Mouse (Mus musculus) embryonic fibroblast, embryonic 13.5 days (primary cell): ENCODE measurements around the gene Avil. TPM values are rescaled to one million over a fixed set of nuclear protein-coding genes. Genes with fewer than 3 reads are reported as not detected.
A peak's percentile ranks its signal among the peaks of the same experiment; 100 is the strongest.

Source experiments
- H3K27ac ChIP-seq: 2 replicates; pipeline ENCODE4 v1.5.1; 2012; ENCODE audit warnings: low read length, control low read depth, inconsistent platforms; ENCODE audit not compliant: insufficient read depth
- H3K4me1 ChIP-seq: 2 replicates; pipeline ENCODE4 v1.6.1; 2011; ENCODE audit warnings: low read length; ENCODE audit not compliant: control insufficient read depth, insufficient read depth
- H3K4me3 ChIP-seq: 2 replicates; pipeline ENCODE4 v1.5.1; 2011; ENCODE audit warnings: mild to moderate bottlenecking, control low read depth, low read length; ENCODE audit not compliant: insufficient read depth
- CTCF ChIP-seq: IDR thresholded peaks from 2 replicates; pipeline ENCODE4 v1.5.1; 2011; ENCODE audit warnings: mild to moderate bottlenecking, control low read depth, low read length, moderate library complexity, borderline replicate concordance; ENCODE audit not compliant: insufficient read depth
- POLR2A ChIP-seq: IDR thresholded peaks from 2 replicates; pipeline ENCODE4 v1.6.1; 2011; ENCODE audit warnings: low read depth, mild to moderate bottlenecking, control low read depth, low read length, moderate library complexity
- polyA plus RNA-seq: library from polyadenylated mRNA; stranded (reverse); fragments of >200 nt; gene quantifications from 2 replicates; pipeline ENCODE4 v1.2.4, GENCODE M21; 2011; ENCODE audit warnings: low read depth; ENCODE audit not compliant: missing spikeins, insufficient read length

Avil gene
- polyA plus RNA-seq, 1 experiment, result 1.5 TPM

DNA sequence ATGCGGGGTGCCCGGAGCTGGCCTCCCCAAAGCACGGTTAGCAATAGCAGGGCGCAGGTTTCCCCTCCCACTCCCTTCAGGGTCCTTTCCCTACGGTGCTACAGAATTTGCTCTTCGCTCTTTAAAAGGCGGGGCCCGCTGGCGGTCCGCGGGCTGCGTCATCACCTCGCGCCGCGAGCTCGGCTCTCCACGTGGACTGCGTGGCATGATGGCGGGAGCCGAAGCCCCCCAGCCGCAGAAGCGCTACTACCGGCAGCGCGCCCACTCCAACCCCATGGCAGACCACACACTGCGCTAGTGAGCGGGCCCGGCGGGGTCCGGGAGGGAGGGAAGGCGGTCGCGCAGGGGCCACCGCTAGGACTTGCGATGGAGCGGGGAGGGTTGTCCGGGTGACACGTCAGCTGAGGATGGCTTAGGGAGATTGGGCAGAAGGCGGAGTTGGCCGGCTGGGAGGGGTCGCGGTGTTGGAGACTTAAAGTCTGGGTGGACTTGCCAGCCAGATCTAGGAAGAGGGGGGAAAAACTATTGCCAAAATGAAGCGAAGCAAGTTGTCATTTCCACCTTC, 41.3 kb downstream of the Avil start:
- Histone ChIP-seq H3K4me1 (peaks cover 3% of the 10 kb centered on the region; the same call in 1 of the 2 replicates), H3K4me3 (peak overlapping the region; percentile 84), H3K27ac (peak overlapping the region; percentile 73)
- TF ChIP-seq CTCF (no peak), POLR2A (peak; percentile 53)

DNA sequence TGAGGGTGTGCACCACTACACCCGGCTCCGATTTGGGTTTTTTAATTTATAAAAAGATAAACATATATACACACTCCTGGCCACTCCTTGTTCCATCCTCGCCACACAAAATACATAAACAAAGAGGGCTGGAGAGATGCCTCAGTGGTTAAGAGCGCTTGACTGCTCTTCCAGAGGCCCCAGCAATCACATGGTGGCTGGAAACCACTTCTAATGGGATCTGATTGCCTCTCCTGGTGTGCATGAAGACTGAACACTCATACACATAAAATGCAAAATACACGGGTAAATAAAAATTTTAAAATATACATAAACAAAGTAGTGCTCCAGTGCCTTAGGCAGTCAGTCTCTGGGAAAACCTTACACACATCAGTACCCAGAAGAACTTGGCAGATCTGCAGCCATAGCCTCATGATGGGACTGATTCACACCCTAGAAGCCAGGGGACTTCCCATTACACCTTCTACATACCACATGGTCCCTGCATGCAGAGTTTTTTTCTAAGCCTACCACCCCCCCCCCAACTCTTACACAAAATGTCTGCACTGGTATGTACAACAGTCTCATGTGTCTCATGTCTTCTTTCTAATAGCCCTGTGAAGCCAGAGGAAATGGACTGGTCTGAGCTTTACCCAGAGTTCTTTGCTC, 42.1 kb downstream of the Avil start:
- H3K4me1 ChIP-seq, result peaks cover 3% of the 10 kb centered on the region; the same call in 1 of the 2 replicates
- H3K4me3 ChIP-seq, result peak overlapping the region; percentile 84
- TF ChIP-seq POLR2A, result no peak
- no peak for TF ChIP-seq CTCF
- H3K27ac ChIP-seq, result peak overlapping the region; percentile 73

DNA sequence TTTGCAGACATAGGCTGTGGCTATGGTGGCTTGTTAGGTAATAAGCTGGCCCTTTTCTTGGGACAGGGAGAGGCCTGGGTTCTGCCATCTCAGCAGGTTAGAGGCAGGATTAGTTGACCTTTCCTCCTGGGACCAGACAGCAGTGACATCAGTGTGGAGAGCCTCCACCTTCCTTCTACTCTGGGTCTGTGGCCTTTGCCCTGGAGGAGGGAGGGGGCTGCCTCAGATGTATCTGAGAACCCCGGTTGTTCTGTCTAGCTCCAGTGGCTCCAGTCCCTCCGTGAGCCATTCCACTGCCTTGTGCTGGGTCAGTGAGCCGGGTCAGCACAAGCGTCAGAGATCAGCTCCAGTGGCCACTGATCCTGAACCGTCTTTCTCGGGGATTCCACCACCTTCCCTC, 42.7 kb downstream of the Avil start:
- Histone ChIP-seq H3K27ac (no peak overlapping the region), H3K4me3 (no peak overlapping the region), H3K4me1 (peaks cover 3% of the 10 kb centered on the region; the same call in 1 of the 2 replicates)
- TF ChIP-seq CTCF, result no peak
- TF ChIP-seq POLR2A, result no peak

DNA sequence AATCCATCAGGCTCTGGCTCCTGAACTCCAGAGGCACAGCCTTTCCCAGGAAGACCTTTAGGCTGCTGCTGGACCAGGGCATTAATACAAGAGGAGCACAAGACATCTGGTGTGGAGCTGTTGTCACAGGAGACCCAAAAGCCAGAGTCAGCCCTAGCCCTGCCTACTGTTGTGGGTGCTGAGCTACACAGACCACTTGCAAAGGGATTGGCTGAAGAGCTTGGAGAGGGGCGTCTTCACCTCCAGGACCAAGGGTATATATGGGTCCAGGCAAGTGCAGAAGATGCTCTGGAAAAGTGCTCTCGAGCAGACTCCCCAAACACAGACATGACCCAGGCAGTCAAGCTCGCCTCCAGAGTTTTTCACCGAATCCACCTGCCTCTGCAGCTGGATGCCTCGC, 47.4 kb downstream of the Avil start, which contains the start of gene Cyp27b1:
TSS of gene Cyp27b1 (plus strand) at position 297 of the 400 bp plus-strand sequence.
- Histone ChIP-seq H3K4me3 (no peak within 1 kb of the TSS), H3K4me1 (0 out of 2 replicates have a peak, but pooled peaks cover 3% of the 10 kb centered on the region), H3K27ac (no peak within 1 kb of the TSS)
- TF ChIP-seq CTCF (no peak), POLR2A (no peak)

DNA sequence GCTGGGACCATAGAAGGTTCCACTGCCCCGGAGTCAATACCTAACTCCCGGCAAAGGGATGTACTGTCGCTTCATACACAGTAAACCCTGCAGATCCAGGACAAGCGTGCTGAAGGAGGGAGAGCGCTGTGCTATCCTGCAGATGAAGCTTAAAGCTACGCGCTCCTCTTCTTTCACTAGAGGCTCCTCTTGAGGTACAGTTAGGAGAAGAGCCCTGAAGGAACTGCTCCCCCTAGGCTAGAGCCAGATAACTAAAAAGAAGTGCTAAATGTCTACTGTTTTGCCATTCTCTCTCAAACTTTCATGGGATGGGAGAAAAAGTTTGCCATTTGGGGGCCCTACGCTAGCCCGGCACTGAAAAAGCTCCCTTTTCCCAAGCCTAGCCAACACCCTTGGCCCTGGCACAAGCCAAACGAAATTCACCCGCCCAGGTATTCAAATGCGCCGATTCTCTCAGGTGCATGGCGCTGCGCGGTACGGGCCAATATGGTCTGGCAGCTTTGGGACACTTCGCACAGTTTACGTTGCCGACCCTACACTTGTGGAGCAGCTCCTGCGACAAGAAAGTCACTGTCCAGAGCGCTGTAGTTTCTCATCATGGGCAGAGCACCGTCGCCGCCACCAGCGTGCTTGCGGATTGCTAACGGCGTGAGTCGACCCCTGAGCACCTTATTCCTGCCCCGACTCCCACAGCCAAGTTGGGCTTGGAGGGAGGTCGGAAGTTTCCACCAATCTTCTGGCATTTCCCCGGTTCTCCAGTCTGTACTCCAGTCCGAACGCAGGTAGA, 48.3 kb downstream of the Avil start:
- H3K27ac ChIP-seq, result no peak overlapping the region
- no peak overlapping the region for H3K4me3 ChIP-seq
- TF ChIP-seq POLR2A (no peak), CTCF (no peak)
- H3K4me1 ChIP-seq, result 0 out of 2 replicates have a peak, but pooled peaks cover 3% of the 10 kb centered on the region

DNA sequence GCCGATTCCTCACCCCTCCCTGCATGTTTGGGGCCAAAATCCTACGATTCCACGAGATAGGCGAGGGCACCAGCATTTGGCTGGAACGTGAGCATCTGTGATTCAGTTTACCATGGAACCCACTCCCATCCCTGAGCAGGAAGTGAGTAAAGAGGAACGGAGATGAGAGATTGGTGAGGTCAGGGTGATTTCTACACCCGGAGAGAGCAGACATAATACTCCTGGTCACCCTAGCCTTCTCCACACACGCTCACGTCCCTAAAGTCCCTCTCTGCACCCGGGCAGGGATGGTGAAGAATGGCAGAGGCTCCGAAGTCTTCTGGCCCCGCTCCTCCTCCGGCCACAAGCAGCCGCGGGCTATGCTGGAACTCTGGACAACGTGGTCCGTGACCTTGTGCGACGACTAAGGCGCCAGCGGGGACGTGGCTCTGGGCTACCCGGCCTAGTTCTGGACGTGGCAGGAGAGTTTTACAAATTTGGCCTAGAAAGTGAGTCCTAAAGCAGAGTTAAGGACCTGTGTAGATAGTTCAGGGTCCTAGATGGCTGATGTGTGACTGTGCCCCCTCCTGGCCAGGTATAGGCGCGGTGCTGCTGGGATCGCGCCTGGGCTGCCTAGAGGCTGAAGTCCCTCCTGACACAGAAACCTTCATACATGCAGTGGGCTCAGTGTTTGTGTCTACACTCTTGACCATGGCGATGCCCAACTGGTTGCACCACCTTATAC, 49.0 kb downstream of the Avil start:
- H3K27ac ChIP-seq, result no peak overlapping the region
- H3K4me3 ChIP-seq, result no peak overlapping the region
- TF ChIP-seq CTCF (peak; percentile 23; the same call in 1 of the 2 replicates), POLR2A (no peak)
- 0 out of 2 replicates have a peak, but pooled peaks cover 3% of the 10 kb centered on the region for H3K4me1 ChIP-seq

DNA sequence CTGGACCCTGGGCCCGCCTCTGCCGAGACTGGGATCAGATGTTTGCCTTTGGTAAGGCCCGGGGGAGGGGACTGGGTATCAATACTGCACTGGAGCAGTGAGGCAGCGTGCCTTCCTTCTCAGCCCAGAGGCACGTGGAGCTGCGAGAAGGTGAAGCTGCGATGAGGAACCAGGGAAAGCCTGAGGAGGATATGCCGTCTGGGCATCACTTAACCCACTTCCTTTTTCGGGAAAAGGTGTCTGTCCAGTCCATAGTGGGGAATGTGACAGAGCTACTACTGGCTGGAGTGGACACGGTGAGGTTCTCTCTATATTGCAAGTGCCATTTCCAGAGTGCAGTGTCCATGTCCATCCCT, 49.6 kb downstream of the Avil start:
- H3K4me3 ChIP-seq, result no peak overlapping the region
- TF ChIP-seq CTCF (no peak), POLR2A (no peak)
- H3K4me1 ChIP-seq, result 0 out of 2 replicates have a peak, but pooled peaks cover 3% of the 10 kb centered on the region
- no peak overlapping the region for H3K27ac ChIP-seq

DNA sequence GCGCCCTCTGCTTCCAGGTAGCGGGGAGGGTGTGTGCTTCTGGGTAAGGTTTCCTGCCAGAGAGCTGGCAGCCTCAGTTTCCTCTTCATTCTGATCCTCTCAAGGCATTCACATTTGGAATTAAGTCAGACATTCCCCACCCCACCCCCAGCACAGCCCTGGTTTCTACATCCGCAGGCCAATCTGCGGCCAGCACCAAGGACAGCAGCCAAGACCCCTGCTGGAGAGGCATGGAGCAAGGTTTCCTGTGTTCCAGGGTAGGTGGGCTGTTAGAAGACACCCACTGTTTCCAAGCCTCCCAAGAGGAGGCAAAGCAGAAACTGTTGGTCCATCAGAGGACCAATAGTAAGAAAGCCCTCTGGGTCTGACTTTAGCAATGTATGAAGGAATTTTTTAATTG, 54.1 kb downstream of the Avil start:
- TF ChIP-seq POLR2A, result no peak
- no peak for TF ChIP-seq CTCF
- no peak overlapping the region for H3K4me3 ChIP-seq
- no peaks in the 10 kb centered on the region for H3K4me1 ChIP-seq
- H3K27ac ChIP-seq, result no peak overlapping the region

DNA sequence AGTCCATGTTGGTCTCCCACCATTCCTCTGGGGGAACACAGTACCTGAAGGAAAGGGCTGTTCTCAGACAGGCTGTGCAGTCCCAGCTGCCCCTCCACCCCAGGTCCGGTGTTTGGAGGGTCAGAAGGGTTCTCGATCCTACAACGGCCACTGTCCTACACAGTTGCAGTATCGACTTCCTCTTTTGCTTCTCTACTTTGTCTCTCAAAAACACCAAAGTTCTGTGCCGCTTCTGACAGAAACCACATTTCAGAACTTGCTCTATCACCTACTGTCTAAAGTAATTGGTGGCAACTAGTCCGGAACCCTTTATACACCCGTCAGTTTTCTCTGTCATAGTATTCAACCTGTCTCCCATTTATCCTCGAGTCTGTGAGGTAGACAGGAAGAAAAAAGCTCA, 54.9 kb downstream of the Avil start:
- TF ChIP-seq CTCF, result no peak
- no peak for TF ChIP-seq POLR2A
- H3K4me1 ChIP-seq, result no peaks in the 10 kb centered on the region

More for the DNA sequence above, 54.9 kb downstream of the Avil start:
- Histone ChIP-seq H3K4me3 (no peak overlapping the region), H3K27ac (no peak overlapping the region)
